Mouse (Mus musculus) thymus, adult 2 months (tissue): ENCODE measurements at regions not wholly inside any gene's neighbourhood (a gene's known extent, or its start where the extent isn't known, plus 50 kb on each side); places are given as distances from the start of the nearest gene placed in this dataset.

Experiments used
- CTCF ChIP-seq: fragments of 200-500 bp; IDR thresholded peaks from 2 replicates; pipeline ENCODE4 v1.5.1; 2012; ENCODE audit warnings: mild to moderate bottlenecking, control low read depth, low read length, moderate library complexity, borderline replicate concordance; ENCODE audit not compliant: control insufficient read depth, poor library complexity, insufficient read depth; ENCODE audit errors: extremely low read depth
- POLR2A ChIP-seq: fragments of 200-500 bp; IDR thresholded peaks from 2 replicates; pipeline ENCODE4 v1.6.1; 2012; ENCODE audit warnings: mild to moderate bottlenecking, low read length, control low read depth, moderate library complexity; ENCODE audit not compliant: control insufficient read depth, poor library complexity, insufficient read depth; ENCODE audit errors: extremely low read depth

- TF ChIP-seq POLR2A (no peak), CTCF (no peak)
Measured at GRCm38 (mm10) chr3:147967866-147968265, 1022.5 kb downstream of the Adgrl2 start.
